Mouse (Mus musculus) liver, embryonic 12.5 days (tissue): ENCODE data around the gene Lig3. TPM values are rescaled to one million over a fixed set of nuclear protein-coding genes. Genes with fewer than 3 reads are reported as not detected.

Source experiments
- ATAC-seq: fragments of 200-750 bp; cut with Nextera tagmentation; 2 replicates; pipeline ENCODE4 v1.8.0; 2017; ENCODE audit warnings: moderate number of reproducible peaks, mild to moderate bottlenecking, moderate library complexity
- H3K27ac ChIP-seq: fragments of 300-500 bp; sonication (generic); 2 replicates; pipeline ENCODE4 v1.5.1; 2016; ENCODE audit warnings: mild to moderate bottlenecking
- H3K27me3 ChIP-seq: fragments of 300-500 bp; sonication (generic); replicated peaks from 2 replicates; pipeline ENCODE4 v1.6.1; 2016; ENCODE audit warnings: mild to moderate bottlenecking, moderate library complexity
- H3K36me3 ChIP-seq: fragments of 300-500 bp; sonication (generic); 2 replicates; pipeline ENCODE4 v1.6.1; 2016; ENCODE audit warnings: mild to moderate bottlenecking, moderate library complexity
- H3K4me1 ChIP-seq: fragments of 300-500 bp; sonication (generic); 2 replicates; pipeline ENCODE4 v1.6.1; 2016
- H3K4me2 ChIP-seq: fragments of 300-500 bp; sonication (generic); 2 replicates; pipeline ENCODE4 v1.6.1; 2016; ENCODE audit warnings: mild to moderate bottlenecking, moderate library complexity
- H3K4me3 ChIP-seq: fragments of 300-500 bp; sonication (generic); 2 replicates; pipeline ENCODE4 v1.5.1; 2016; ENCODE audit warnings: mild to moderate bottlenecking, moderate library complexity
- H3K9ac ChIP-seq: fragments of 300-500 bp; sonication (generic); 2 replicates; pipeline ENCODE4 v1.6.1; 2016; ENCODE audit warnings: mild to moderate bottlenecking, moderate library complexity
- H3K9me3 ChIP-seq: fragments of 300-500 bp; sonication (generic); replicated peaks from 2 replicates; pipeline ENCODE4 v1.6.1; 2016; ENCODE audit warnings: mild to moderate bottlenecking, moderate library complexity
- WGBS: fragments of 180-500 bp; shearing (Covaris S2); methylation state at CpG from one replicate; pipeline ENCODE4 v1.1.7; 2016; ENCODE audit not compliant: insufficient replicate concordance; 5-methylcytosine and 5-hydroxymethylcytosine counted together
- polyA plus RNA-seq: library from polyadenylated mRNA; unstranded; fragments of >200 nt; fragmentation: Nextera tagmentation; extraction: Ambion mirVana; gene quantifications from 2 replicates; pipeline ENCODE4 v1.2.1, GENCODE M21; 2016

The Lig3 gene
- polyA plus RNA-seq = 19.7 and 19.8 TPM in 2 replicates

DNA sequence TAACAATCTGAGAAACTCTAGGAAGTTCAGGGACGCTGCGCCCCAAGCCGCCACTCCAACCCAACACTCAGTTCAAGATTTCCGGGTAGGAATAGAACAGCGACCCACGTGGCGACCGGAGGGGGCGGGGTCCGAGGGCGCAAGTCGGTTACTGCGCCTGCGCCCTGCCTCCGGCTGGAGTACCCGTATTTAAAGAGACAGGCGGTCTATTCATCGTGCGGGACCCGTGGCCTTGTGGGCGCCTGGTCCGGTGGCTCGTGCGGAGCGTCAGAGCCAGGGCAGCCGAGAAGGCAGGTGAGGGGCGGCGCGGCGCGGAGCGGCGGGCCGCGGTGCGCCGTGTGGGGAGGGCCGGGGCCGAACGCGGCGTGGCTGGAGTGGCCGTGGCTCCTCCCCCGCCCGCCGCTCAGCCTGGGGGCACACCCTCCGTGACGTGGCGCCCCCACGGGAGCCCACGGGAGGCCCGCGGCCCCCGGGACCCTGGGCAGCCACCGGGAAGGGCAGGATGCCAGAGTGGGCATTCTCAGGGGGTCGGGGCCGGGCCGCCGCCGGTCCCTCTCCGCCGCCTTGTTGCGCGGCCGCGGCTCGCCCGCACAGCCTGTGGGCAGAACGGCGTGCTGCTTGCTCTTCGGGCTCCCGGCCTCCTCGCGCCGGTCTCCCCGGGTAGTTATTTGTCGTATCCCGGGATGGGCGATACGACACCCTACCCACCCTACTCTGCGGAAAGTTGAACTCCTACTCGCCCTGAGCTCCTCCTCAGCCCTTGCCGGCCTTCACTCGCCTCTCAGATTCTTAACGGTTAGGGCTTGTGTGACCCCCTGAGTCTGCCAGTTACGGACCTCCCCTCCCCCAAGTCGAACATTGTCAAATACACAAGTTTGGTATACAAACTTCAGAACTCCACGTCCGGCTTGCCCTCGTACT is at the start of gene Lig3:
Gene Lig3 (plus strand): TSS at position 126 of the 921 bp plus-strand sequence.
- no peaks in the 10 kb centered on the region for H3K9me3 ChIP-seq
- H3K4me1 ChIP-seq = peaks cover 37% of the 10 kb centered on the region
- H3K27me3 ChIP-seq = no peaks in the 10 kb centered on the region
- peak within 1 kb of the TSS; percentile 94 for H3K4me3 ChIP-seq
- peak within 1 kb of the TSS; percentile 88 for H3K27ac ChIP-seq
- ATAC-seq = peak; percentile 93
- H3K36me3 ChIP-seq = peaks cover 30% of the 10 kb centered on the region
- peak within 1 kb of the TSS; percentile 77 for H3K4me2 ChIP-seq
- H3K9ac ChIP-seq = peak within 1 kb of the TSS; percentile 92
- under 1% methylated on average over 88 of the region's 90 CpGs for WGBS

DNA sequence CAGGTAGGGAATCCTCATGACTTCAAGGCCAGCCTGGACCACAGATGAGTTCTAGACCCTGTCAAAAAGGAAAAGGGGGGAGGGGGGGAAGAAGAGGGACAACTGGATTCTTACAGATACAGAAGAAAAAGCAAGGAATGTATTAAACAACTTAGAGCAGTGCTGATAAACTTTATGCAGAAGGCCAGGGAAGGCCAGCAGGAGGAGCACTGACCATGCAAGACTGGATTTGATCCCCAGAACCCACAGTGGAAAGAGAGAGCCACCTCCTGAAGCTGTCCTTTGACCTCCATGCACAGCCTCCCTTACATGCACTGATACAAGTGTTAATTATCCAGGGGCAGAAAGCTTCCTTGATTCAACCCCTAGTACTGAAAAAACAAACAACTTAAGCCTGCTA is 46.7 kb upstream of the Lig3 start:
- Histone ChIP-seq H3K36me3 (no peaks in the 10 kb centered on the region), H3K27ac (no peak overlapping the region), H3K4me2 (no peak overlapping the region), H3K9ac (no peak overlapping the region), H3K9me3 (no peaks in the 10 kb centered on the region), H3K27me3 (0 out of 2 replicates have a peak, but pooled peaks cover 7% of the 10 kb centered on the region), H3K4me3 (no peak overlapping the region), H3K4me1 (no peaks in the 10 kb centered on the region)
- ATAC-seq = no peak

DNA sequence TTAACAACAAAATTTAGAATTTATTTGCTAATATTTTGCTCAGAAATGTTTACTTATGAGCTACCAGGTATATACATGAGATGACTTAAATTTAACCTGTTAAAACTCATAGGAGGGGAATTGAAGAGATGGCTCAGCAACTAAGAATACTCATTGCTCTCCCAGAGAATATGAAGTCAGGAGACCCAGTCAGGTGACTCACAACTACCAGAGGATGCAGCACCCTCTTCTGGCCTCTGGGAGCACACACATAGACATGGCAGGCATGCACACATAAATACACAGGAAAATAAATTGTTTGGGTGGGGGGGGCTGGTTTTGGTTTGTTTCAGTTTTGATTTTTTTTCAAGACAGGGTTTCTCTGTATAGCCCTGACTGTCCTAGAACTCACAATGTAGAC is 41.9 kb upstream of the Lig3 start:
- Histone ChIP-seq H3K27me3 (no peaks in the 10 kb centered on the region; the same call in 1 of the 2 replicates), H3K9me3 (no peaks in the 10 kb centered on the region), H3K36me3 (no peaks in the 10 kb centered on the region), H3K4me2 (no peak overlapping the region), H3K9ac (no peak overlapping the region), H3K4me1 (no peaks in the 10 kb centered on the region), H3K27ac (no peak overlapping the region), H3K4me3 (no peak overlapping the region)
- ATAC-seq = no peak

DNA sequence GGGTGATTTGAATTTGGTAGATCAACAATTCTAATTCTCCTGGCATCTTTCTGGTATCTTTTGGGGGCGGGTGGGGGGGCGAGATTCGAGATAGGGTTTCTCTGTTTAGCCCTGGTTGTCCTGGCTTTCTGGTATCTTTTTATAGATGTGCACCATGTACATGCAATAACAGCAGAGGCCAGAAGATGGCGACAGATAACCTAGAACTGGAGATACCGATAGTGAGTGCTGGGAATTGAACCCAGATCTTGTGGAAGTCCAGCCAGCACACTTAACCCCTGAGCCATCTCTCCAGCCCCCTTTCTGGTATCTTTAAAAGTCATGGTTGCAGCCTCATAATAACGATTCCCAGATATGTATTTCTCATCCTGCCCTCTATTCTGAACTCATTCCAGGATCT is 34.8 kb upstream of the Lig3 start:
- peaks cover 9% of the 10 kb centered on the region for H3K4me1 ChIP-seq
- H3K4me2 ChIP-seq = no peak overlapping the region; the same call in 1 of the 2 replicates
- H3K27me3 ChIP-seq = peaks cover 6% of the 10 kb centered on the region; the same call in 1 of the 2 replicates
- H3K4me3 ChIP-seq = no peak overlapping the region
- no peaks in the 10 kb centered on the region for H3K36me3 ChIP-seq
- ATAC-seq = no peak
- no peak overlapping the region for H3K27ac ChIP-seq
- no peaks in the 10 kb centered on the region for H3K9me3 ChIP-seq
- no peak overlapping the region for H3K9ac ChIP-seq
- 19% methylated on average over 6 of the region's 6 CpGs for WGBS

DNA sequence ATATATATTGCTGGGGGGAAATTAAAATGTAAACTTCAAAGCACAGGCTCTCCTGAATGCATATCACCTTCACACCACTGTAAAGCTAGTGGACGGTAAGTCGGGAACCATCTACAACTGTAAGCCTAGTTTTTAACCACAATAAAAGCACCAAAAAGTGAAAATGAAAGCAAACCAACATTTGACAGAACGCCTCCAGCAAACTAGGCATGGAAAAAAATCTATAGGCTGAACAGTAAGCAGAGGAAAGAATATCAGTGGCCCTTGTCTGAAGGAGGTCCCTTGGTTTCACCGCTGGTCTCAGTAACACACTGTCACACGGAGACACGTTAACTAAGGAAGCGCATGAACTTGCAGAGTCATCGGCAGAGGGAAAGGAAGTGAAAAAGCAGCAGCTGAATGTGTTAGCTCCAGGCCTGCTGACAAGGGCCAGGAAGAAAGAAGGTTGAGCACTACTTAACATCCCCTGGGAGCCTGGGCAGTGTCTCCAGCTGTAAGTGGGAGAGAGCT is 34.0 kb upstream of the Lig3 start:
- ATAC-seq = peak; percentile 74
- H3K4me3 ChIP-seq = peak overlapping the region; percentile 40

DNA sequence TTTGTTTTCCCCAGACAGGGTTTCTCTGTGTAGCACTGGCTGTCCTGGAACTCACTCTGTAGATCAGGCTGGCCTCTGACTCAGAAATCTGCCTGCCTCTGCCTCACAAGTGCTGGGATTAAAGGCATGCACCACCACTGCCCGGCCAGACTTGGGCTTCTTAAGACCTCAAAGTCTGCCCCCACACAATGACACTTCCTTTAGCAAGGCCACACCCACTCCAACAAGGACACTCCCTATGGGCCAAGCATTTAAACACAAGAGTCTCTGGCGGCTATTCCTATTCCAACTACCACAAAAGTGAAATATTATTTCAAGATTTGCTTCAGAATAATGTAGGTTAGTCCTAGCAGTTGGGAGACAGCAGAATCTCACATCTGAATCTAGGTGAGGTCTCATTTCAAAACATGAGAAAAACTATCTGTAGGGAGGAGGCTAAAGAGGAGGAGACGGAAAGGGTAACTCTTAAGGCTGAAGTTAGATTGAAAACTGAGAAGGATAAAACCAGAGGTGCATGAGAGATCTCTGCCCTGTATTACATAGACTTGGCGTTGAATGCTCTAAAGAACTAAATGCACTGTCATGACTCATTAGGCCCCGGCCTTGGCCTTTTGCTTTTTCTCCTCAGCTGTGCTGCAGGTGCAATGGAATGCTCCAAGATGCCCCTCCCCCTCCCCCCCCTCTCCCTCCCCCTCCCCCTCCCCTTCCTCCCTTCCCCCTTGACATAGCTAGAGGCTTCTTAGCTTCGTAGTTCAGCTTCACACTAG is 28.4 kb upstream of the Lig3 start:
- H3K4me3 ChIP-seq = no peak overlapping the region
- no peaks in the 10 kb centered on the region for H3K36me3 ChIP-seq
- peaks cover 3% of the 10 kb centered on the region; the same call in 1 of the 2 replicates for H3K4me1 ChIP-seq
- H3K27ac ChIP-seq = no peak overlapping the region
- 64% methylated on average over 6 of the region's 6 CpGs for WGBS
- H3K9me3 ChIP-seq = no peaks in the 10 kb centered on the region
- H3K9ac ChIP-seq = no peak overlapping the region
- H3K4me2 ChIP-seq = no peak overlapping the region
- no peak for ATAC-seq
- H3K27me3 ChIP-seq = no peaks in the 10 kb centered on the region

More for the DNA sequence above, 34.0 kb upstream of the Lig3 start:
- 17% methylated on average over 8 of the region's 8 CpGs for WGBS
- Histone ChIP-seq H3K27ac (peak overlapping the region; percentile 70), H3K4me1 (peaks cover 9% of the 10 kb centered on the region), H3K36me3 (no peaks in the 10 kb centered on the region), H3K4me2 (peak overlapping the region; percentile 61), H3K9me3 (no peaks in the 10 kb centered on the region), H3K27me3 (peaks cover 6% of the 10 kb centered on the region; the same call in 1 of the 2 replicates), H3K9ac (peak overlapping the region; percentile 55)

DNA sequence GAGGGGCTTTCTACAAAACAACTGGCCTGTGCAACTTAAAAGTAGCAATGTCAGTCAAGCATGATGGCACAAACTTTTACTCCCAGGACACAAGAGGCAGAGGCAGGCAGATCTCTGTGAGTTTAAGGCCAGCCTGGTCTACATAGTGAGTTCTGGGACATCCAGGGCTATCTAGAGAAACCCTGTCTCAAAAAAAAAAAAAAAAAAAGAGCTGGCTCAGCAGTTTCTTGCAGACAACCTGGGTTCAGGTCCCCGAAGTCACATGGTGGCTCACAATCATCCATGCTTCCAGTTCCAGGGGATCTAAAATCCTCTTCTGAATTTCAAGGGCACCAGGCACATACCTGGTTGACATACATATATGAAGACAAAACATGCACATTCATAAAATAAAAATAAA is 25.0 kb upstream of the Lig3 start:
- 72% methylated on average over 1 of the region's 1 CpGs for WGBS
- ATAC-seq = no peak
- H3K9me3 ChIP-seq = no peaks in the 10 kb centered on the region
- H3K4me1 ChIP-seq = peaks cover 3% of the 10 kb centered on the region; the same call in 1 of the 2 replicates
- H3K4me2 ChIP-seq = no peak overlapping the region
- H3K27ac ChIP-seq = no peak overlapping the region
- no peak overlapping the region for H3K4me3 ChIP-seq
- H3K36me3 ChIP-seq = no peaks in the 10 kb centered on the region
- no peak overlapping the region for H3K9ac ChIP-seq
- no peaks in the 10 kb centered on the region; the same call in 1 of the 2 replicates for H3K27me3 ChIP-seq

DNA sequence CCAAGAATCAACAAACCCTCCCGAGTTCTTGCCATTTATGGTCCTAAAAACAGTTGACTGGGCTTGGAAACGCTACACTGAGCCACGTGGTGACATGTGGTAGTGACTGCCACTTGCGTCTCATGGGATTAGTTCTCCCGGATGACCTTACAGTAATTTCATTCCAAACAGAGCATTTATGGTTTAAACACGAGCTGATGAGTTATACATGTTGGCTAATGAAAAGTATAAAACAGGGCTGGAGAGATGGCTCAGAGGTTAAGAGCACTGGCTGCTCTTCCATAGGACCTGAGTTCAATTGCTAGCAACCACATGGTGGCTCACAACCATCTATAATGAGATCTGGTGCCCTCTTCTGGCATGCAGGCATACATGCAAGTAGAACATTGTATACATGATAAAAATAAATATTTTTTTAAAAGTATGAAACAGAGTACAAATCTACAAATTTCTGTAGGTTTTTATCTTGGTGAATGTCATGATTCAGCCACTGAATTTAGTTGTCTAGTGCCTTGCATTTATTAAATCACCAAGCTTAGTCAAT is 18.6 kb upstream of the Lig3 start:
- Histone ChIP-seq H3K4me3 (no peak overlapping the region), H3K27me3 (no peaks in the 10 kb centered on the region; the same call in 1 of the 2 replicates), H3K36me3 (peaks cover 16% of the 10 kb centered on the region), H3K4me1 (peaks cover 32% of the 10 kb centered on the region), H3K9ac (no peak overlapping the region), H3K4me2 (no peak overlapping the region), H3K27ac (no peak overlapping the region), H3K9me3 (no peaks in the 10 kb centered on the region)
- 78% methylated on average over 6 of the region's 6 CpGs for WGBS
- no peak for ATAC-seq

DNA sequence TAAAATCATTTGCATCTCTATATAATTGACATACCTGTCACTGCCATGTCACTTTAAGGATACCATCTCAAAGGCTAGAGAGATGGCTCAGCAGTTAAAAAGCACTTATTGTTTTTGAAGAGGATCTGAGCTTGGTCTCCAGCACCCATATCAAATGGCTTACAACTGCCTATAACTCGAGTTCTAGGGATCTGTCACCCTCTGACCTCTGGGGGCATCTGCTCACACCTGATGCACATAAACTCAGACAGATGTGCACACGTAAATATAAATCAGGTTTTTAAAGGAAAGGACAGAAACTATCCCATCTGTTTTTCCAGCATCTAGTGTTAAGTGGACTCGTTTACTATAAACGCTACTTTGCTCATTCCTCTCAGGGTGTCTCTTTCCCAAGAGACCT is 17.6 kb upstream of the Lig3 start:
- Histone ChIP-seq H3K9me3 (no peaks in the 10 kb centered on the region), H3K4me2 (peak overlapping the region; percentile 94), H3K27me3 (no peaks in the 10 kb centered on the region; the same call in 1 of the 2 replicates), H3K4me1 (peaks cover 32% of the 10 kb centered on the region), H3K9ac (peak overlapping the region; percentile 88), H3K27ac (peak overlapping the region; percentile 95), H3K4me3 (peak overlapping the region; percentile 89), H3K36me3 (peaks cover 16% of the 10 kb centered on the region)
- WGBS = 16% methylated on average over 4 of the region's 4 CpGs
- no peak for ATAC-seq

DNA sequence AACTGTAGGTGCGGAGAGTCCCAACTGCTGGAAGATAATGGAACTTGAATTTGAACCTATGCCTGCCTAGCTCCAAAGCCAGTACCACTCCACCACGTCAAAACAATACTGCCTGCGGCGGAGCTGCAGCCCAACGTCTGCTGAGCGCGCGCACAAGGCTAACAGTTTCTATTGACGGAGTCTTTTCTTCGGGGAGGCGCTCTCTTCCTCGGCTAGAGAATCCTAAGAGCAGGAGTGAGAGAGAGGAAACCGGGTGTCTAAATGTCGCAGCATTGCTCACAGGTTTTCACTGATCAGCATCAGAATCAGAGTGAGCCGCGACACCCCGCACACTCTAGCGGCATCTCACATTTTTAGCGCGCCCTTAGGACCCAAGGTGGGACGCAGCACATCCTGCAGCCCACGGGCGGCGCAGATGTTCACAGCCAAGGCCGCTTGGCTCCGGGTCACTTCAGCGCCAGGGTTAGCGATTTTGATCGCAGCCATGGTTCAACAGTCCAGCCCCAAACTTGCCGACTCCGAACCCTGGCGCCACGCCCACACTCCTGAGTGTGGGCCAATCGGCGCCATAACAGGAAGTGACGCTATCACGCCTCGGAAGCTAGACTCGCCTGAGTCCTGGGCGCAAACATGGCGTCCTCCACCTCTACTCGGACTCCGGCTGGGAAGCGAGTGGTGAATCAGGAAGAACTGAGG is 17.0 kb upstream of the Lig3 start, which contains the start of the genes Cct6b and Zfp830:
Gene Cct6b (minus strand): TSS at position 580 of the 696 bp plus-strand sequence.
Gene Zfp830 (plus strand): TSS at position 604 of the 696 bp plus-strand sequence.
- under 1% methylated on average over 44 of the region's 44 CpGs for WGBS
- H3K4me1 ChIP-seq = peaks cover 32% of the 10 kb centered on the region
- H3K27ac ChIP-seq = peak within 1 kb of the TSS; percentile 95
- H3K9ac ChIP-seq = peak within 1 kb of the TSS; percentile 88
- peak; percentile 99 for ATAC-seq
- peak within 1 kb of the TSS; percentile 89 for H3K4me3 ChIP-seq
- peaks cover 23% of the 10 kb centered on the region for H3K36me3 ChIP-seq
- H3K27me3 ChIP-seq = no peaks in the 10 kb centered on the region; the same call in 1 of the 2 replicates
- H3K4me2 ChIP-seq = peak within 1 kb of the TSS; percentile 94
- no peaks in the 10 kb centered on the region for H3K9me3 ChIP-seq

DNA sequence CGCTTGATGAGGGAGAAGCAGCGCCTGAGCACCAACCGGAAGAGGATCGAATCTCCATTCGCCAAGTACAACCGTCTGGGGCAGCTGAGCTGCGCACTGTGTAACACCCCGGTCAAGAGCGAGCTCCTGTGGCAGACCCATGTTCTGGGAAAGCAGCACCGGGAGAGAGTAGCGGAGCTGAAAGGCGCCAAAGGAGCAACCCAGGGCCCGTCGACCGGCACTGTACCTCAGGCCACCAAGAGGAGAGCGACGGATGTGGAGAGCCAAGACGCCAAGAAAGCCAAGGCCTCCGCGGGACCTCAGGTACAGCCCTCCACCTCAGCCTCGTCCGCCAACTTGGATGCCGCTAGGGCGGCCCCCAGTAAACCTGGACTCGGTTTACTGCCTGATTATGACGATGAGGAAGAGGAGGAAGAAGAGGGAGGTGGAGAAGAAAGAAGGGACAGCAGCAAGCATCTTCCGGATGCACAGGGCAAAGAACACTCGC is 16.4 kb upstream of the Lig3 start:
- WGBS = 0% methylated on average over 28 of the region's 28 CpGs
- Histone ChIP-seq H3K4me2 (peak overlapping the region; percentile 94), H3K36me3 (peaks cover 29% of the 10 kb centered on the region), H3K4me1 (peaks cover 32% of the 10 kb centered on the region), H3K27ac (peak overlapping the region; percentile 95), H3K4me3 (peak overlapping the region; percentile 89), H3K9me3 (no peaks in the 10 kb centered on the region), H3K27me3 (no peaks in the 10 kb centered on the region), H3K9ac (peak overlapping the region; percentile 88)
- ATAC-seq = peak; percentile 67
